Mouse (Mus musculus) gastrocnemius, adult 18-20 months (tissue): ENCODE measurements around the gene Sez6l. TPM values are rescaled to one million over a fixed set of nuclear protein-coding genes. Genes with fewer than 3 reads are reported as not detected.

ENCODE experiments used
- DNase-seq: peaks from one replicate; pipeline ENCODE4 v3.0.0; 2021; ENCODE audit warnings: low spot score
- total RNA-seq, 2 experiments: library from RNA; stranded (reverse); gene quantifications; 2 replicates each; pipeline ENCODE4 v1.2.3; 2021

Gene Sez6l
- total RNA-seq, 2 experiments from 2014 or later, result 0.02 TPM; not detected in 1

DNA sequence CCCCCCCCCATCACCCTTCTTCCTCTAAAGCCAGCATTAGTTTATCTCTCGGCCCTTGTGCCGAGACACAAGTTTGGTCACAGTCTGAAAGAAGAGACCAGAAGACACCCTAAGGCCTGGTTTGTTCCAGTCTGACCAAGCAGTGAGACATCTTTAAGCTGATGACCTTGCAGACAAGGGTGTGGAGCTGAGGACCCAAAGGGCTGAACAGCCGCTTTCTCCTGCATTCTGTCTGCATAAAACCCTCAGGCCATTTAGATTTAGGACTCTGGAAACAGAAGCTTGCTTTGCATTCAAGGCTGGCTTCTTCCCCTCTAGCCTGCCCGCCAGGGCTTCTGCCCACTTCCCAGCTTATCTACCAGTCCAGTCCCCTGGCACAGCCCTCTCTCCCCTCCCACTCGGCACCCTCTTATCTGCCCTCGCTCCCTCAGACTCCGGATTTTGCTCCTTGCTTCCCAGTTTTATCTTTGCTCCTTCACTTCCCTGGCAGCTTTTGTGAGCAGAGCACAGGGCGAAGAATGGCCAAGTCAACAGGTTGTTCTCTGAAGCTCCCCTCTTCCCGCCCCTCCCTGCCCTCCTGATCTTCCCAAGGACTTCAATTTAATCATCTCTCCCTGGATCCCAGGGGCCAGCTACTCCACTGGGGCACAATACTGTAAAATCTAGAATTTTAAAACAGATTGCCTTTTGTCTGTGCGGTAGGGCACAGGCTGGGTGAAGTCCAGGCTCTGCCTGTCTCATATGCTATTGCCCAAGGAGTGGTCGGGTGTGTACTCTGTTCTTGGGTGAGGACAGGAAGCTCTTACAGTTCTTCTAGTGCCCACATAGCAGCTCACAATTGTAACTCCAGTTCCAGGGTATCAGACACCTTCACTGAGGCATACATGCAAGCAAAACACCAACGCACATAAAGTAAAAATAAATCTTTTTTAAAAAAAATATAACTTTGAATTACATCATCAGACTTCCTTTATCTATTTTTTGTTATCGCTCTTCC lies 77.8 kb downstream of the Sez6l start:
- no peak for DNase-seq

DNA sequence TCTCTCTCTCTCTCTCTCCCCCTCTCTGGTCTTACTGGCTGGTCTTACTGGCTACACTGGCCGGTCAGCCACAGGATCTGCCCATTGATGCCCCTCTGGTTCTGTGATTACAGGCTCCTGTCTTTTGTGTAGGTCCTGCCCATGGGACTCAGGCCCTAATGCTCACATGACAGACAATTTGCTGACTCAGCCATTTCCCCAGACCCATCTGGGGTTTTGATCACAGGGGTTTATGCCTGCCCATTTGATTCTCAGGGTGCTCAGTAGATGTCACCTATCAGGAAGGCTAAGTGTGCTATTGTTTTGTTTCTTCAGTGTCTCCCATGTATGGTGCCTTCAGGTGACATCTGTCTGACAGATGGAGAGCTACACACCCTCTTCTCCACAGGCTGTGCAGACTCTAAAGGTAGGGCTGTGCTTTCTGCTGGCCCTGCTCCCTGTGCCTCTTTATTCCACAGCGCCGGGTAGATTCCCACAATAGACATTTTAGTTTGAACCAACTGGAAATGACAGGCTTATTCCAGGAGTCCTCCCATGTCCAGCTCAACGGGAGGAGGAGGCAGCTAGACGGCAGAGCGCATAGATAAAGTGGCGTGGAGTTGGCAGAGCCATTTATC lies 80.1 kb downstream of the Sez6l start:
- no peak for DNase-seq

DNA sequence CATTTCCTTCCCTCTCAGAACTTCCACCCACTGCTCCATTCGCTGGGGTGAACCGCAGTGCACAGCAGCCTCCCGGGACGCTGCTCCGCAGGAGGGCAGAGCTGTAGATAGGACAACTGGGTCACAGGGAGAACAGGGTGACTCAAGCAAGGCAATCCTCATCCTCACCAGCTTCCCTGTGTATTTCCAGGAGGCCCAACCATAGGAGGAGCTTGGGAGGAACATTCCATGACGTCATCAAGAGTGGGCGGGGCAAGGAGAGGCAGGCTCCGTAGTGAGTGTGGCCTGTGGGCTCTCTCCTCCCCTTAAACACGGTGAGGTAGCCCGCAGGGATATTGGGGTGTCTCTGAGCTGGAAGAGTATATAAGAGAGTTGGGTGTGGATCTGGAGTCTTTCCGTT lies 83.5 kb downstream of the Sez6l start:
- DNase-seq, result peak; percentile 7

DNA sequence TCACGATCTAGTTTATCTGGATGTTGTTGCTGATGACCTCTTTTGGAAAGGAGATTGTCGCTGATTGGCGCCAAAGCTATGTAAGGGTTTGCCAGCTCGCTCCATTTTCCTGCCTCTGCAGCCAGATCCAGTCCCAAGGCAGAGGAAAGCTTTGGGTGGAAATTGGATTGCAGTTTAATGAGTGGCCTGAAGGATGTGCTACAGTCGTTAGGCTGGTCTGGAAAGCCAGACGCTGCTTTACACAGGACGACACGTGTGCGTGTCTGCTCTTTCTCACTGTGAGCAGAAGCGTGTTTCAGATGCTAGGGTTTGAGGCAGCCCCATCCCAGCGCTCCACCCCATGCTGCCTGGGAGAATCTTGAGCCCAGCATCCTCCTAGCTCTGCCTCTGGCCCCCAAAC lies 85.5 kb downstream of the Sez6l start:
- no peak for DNase-seq

DNA sequence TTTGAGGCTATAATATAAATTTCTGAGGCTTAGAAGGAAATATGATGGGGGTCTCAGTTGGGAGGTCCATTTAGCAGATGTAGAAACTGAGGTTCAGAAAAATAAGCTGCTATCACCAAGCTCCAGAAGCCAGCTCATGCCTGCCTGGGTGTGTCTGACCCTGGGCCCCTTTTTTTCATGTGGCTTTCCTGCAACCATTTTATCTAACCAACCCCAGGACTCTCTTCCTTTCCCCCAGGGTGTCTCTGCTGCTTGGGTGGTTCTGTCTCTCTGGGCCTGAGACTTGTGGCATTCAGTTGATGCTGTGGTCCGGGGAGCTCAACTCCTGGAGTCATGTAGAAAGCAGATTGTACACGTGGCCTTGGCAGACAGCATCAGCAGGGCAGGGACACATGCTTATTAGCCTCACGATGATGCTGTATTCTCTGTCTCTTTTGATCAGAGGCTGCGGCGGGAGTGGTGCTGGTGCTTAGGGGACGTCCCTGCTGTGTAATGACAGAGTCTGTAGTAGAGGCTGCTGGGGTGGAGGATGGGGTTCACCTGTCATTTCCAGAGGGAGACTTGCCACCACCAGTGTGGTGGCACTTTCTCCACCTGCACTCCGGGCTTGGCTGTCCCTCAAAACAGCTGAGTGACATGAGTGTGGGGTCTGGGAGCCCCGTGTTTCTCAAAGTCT lies 88.7 kb downstream of the Sez6l start:
- no peak for DNase-seq

DNA sequence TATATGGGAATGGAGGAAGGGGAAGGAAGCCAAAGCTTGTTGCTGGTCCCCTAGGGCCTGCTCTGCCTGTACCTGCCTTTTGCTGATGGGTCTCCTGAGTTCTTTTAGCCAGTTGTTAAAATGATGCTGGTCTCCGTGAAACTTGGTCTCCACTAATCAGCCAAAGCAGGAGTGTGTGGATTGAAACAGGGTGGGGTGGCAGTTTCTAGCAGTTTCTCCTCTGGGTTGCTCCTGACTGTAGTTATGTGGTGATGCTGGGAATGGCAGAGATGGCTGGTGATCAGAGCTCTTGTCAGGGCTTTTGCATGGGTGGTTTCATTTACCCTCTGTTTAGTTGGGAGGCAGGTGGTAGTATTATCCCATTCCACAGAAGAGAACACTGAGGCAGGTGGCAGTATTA lies 89.5 kb downstream of the Sez6l start:
- DNase-seq, result no peak

DNA sequence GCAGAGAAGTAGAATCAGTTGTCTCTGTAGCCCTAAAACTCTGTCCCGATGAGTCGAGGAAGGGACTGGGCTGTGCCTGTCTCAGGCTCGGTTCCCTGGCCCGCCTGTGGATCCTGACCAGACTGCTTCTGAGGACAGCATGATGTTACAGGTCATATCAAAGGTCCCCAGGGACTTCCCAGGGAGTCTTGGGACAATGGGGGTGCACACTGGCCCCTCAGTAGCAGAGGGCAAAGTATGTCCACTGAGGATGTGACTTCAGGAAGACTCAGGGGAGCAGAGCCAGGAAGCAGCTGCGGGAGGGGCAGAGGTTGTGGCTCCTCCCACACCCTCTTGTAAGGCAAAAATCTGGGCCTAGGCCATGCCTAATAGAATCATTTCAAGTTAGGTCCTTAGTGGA lies 90.6 kb downstream of the Sez6l start:
- DNase-seq, result no peak

DNA sequence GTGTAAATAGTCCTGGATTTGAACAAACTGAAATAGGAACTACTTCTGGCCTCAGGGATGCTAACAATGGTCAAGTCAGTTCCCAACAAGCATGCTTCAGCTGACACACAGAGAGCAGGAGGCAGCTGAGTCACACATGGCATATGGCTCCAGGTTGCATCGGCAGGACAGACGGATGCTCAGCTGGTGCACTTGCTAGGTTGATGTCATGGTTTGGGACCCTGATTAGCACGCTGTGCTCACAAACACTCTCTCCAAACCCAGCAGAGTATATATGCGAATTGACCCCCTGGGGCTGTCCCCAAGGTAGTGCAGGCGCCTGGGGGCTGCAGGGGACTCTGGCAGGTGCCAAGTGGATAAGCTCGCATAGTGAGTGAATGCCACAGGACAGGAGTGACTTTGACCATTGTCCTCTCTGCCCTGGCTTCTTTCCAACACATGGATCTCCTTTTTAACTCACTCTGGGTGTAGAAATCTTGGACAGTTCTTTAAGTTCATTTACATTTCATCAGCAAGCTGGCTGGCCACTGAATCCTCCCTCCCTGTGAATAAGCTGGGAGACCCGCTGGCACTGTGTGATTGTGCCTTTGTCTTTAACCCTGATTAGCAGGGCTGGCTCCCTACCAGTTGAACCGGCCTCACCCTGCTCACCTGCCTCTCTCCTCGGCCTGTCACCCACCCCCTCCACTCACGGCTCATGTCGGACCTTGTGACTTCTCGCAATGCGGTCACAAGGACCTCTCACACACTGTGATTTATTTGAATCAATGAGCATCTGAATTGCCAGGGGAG lies 91.9 kb downstream of the Sez6l start:
- no peak for DNase-seq

DNA sequence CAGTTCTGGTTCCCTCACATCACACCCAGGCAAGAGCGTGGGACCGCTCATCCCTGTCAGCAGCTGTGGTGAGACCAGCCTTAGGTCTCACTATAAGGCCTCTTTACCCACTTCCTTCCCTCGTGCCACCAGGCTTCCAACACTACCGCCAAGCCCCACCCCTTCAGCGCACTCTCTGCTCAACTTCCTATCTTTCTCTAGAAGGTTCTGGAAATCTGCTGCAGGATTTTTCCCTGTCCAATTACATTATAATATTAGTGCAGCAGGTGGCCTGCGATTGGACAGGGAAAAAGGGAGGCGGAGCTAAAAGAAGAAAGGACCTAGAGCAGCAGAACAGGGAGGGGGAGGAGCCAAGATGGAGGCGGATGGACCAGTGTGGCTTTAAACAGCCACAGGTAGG lies 94.0 kb downstream of the Sez6l start:
- DNase-seq, result no peak

DNA sequence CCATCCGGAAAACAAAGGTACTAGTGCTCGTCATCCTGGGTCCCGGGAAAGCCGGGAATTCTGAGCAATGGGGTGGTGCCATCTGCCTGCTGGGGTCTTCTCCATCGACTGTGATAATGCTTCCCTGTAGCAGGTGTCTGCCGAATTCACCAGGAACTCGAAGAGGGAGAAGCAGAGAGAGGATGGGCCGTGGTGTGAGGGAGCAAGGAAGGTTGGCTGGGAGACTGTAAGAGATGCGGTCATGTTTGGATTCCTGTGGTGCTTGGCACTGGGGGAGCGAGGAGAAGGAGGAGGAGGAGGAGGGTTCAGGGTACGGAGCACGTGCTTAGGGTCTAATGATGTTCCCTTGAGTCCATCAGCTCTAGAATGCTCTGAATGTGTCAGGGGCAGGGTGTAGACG lies 94.4 kb downstream of the Sez6l start:
- DNase-seq, result no peak

DNA sequence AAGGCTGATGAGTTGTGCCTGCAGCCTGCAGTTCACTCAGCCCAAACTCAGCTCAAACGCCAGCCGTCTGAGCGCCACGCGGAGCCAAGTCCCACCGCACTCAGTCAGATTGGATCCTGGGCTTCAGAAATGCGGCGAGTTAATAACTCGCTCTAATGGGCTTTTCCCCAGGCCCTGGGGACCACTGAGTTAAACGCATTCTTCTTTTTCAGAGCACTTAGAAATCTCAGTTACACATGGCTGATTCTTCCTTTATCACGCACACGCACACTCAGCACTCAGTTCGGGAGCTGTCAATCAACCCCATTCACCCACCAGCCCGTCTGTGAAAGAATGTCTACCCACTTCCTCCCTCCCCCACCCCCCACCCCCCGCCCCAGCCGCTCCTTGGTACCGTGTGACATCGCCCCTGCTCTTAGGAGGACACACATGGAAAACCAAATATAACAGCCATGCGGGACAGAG lies 95.0 kb downstream of the Sez6l start:
- no peak for DNase-seq

DNA sequence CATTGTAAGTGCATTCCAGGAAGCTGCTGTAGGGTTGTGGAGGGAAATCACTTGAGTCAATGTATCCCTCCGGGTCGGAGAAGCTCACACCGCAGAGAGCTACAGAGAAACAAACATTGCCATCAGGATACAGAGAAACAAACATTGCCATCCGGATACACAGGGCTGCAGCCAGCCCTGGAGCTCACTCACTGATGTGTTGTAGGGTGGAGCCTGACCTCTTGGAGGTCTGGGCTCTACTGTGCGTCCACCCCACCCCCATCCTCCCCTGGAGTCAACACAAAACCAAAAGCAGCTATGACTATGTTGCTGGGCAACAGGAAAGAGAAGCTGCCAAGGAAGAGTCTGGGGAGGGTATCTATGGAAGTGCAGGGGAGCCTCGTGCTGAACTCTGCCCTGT lies 103.5 kb downstream of the Sez6l start:
- no peak for DNase-seq

DNA sequence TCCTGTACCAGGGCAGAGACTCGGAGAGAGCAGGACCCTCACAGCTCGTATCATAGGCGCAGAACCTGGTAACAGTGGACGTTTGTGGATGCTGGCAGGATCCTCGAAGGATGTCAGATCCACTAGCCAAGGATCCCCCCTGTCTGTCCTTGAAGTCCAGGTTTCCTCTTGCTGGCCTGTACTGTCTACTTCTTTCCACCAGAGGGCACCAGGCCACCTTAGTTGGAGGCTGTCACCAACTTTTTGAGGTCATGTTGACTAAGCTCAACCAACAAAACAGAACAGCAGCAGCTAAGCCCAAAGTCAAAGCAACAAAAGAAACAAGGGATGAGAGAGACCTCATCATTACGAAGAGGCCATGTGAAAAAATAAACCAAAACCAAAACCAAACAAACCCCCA lies 106.8 kb downstream of the Sez6l start:
- DNase-seq, result peak; percentile 24

DNA sequence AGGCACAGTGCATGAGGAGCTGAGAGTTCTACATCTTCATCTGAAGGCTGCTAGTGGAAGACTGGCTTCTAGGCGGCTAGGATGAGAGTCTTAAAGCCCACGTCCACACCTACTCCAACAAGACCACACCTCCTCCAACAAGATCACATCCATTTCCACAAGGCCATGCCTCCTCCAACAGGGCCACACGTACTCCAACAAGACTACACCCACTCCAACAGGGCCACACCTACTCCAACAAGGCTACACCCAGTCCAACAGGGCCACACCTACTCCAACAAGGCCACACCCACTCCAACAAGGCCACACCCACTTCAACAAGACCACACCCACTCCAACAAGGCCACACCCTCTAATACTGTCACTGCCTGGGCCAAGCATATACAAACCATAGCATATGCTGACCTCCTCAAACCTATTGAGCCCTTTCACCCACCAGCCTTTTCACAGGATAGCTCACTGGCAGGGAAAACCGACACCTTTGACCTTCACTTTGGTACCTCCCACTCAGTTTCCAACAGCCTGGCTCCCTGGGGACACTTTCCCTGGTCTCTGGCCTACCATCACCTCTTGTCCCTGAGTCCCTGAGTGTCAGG lies 107.9 kb downstream of the Sez6l start:
- no peak for DNase-seq

DNA sequence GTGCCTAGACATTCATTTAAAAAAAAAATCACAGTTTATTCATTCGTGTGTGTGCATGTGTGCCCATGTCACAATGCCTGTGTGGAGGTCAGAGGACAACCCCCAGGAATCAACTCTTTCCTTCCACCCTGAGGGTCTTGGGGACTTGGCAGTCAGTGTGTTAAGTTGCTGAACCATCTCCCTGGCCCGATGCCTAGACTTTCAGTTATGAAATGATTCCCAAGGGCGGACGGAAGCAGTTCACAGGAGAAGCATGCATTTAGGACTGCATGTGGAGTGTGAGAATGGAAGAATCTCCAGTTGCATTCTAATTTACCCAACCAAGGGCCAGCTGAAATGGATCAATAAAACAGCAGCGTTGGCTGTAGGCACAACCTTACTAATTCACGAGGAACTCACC lies 110.7 kb downstream of the Sez6l start:
- no peak for DNase-seq

DNA sequence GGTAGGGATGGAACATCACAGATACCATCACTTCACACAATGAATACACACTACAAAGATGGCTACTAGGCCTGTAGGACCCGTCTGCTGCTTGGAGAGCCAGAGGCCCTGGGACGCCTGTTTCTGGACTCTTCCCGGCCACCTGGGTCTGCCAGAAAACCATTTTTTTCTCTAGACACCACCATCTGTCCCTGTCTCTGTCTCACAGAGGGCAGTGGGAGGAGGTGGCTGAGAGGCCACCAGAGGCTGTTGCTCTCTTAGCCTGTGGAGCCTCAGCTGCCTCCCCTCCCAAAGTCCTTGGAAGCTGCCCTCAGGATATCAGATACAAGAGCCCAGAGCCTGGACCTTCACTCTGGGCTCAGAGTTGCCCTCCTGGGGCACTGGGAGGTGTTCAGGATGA lies 117.1 kb downstream of the Sez6l start:
- no peak for DNase-seq

DNA sequence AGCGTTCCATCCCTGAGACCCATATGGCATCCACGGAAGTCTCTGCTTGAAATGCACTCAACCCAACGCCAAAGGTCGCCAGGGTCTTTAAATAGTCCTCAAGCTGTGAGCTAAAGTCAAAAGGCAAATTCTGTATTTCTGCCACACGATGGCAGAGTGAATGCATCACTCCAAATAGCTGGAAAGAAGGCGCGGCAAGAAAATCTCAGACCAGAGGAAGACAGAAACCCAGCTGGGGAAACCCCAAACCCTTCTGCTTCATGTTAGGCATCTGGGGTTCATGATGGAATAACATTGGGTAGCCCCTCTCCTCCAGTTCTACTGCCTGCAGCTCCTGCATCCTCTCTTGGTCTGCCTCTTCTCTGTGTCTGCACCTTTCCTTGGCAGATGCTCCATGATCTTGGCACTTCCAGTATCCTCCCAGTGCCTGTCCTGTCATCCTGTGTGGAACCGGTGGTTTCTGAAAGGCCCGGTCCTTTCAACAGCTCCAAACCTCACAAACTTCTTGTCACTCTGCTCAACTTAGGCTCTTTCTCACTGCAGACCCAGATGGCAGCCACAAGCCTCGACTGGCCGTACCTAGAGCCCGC lies 121.9 kb downstream of the Sez6l start:
- DNase-seq, result no peak

DNA sequence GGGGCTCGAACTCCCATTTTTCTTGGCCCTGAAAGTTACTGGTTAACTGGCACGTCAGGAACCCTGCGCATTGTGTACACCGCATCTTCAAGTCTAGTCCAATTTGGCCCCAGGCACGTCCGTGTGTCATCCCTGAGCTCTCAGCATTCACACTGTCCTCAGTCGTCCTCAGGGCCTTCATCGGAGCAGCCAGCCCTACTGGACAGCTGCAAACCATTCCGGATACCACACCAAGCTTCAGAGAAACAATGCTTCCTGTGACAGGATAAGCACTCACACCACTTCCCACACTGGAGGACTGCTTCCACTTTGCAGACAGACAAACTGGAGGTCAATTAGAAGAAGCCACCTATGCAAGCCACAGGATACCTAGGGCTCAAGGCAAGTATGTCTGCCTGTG lies 123.9 kb downstream of the Sez6l start:
- DNase-seq, result no peak

DNA sequence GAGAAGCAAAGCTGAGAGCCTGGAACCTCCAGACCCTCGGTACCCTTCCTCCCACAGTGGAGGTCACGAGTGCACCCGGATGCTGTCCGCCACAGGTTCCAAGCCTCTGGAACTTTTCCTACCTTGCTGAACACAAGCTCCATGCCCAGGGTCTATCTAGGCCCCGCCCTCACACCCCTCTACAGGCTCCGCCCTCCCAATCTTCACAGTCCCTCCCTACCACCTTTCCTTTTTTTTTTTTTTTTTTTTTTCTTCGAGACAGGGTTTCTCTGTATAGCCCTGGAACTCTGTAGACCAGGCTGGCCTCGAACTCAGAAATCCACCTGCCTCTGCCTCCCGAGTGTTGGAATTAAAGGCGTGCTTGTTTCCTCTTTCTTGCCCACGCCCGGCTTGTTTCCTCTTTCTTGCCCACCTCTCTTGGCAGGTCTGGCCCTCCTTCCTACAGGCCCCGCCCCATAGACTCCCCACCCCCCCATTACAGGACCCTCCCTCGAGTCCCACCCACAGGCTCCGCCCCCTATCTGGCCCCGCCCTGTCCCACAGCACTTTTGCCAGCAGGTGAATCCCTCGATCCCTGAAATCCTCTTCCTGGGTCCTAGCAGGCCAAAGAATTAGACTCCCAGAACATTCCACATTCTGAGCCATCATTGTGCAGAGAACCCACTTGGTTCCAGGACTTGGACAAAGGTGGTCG lies 128.1 kb downstream of the Sez6l start, which contains the start of gene Gm6588:
Gm6588 (plus strand) TSS at position 680 of the 694 bp plus-strand sequence.
- no peak for DNase-seq

DNA sequence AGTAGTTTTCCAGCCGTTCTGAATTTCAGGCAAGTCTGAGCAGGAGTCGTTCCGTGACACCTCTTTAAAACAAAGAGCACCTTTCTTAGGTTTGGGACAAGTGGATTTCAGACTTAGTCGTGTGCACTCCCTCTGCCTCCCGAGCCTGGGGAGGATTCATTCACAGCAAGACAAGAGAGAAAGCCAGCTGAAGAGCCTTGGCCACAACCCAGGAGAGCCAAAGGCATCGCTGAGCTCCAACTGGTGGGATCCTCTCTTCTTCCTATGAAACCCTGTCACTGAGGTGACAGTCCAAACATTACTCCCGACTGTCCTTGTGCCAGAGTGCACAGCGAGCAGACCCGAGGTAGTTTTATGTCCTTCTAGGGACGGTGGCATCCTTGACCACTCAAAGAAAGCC lies 138.4 kb downstream of the Sez6l start:
- no peak for DNase-seq
